Mouse (Mus musculus): ENCODE measurements around the gene Fam227b. TPM values are rescaled to one million over a fixed set of nuclear protein-coding genes. Genes with fewer than 3 reads are reported as not detected.

The Fam227b gene
- polyA plus RNA-seq, 1 experiment from 2014 or later = not detected

DNA sequence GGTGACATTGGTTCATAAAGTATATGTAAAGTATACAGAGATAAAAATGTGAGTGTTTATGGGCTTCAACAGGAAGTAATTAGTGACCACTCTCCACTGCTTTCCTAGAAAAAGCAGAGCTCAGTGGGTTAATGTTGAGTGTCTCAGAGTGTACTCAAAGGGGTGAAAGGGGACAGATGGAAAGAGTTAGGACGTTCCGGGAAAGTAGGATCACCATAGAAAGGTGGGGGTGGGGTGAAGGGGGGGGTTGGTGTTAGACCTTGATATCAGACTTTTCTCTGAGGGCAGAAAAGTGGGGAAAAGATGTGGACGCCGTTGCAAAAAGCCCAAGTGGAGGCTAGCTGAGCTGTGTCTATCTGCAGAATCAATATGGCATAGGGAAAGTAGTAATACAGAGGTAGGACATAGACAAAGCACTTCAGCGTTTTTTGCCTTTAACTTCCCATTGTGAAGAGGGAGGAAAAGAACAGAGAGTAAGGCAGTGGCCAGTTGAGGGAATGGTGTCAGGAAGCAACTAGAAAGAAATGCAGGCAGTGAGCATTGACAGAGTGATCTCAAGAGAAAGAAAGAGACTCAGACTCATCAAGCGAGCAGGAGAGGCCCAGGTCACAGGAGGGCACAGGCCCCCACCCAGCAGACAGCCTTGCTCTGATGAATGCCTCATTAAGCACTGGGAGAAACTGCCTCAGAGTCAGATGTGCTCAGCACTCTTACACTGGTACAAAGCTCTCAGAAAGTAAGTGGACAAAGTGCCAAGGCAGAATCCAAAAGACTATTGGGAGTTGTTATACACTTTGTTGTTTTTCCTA is 98.9 kb downstream of the Fam227b start:
- H3K27ac ChIP-seq = no peak overlapping the region
- no peaks in the 10 kb centered on the region for H3K36me3 ChIP-seq
- ATAC-seq (ENCODE audit: low FRiP score) = no peak
- H3K9ac ChIP-seq = no peak overlapping the region
- H3K4me3 ChIP-seq = no peak overlapping the region
- 23% methylated on average over 6 of the region's 6 CpGs for WGBS
- no peak overlapping the region for H3K4me2 ChIP-seq
- no peaks in the 10 kb centered on the region for H3K9me3 ChIP-seq
- H3K4me1 ChIP-seq (replicated peaks) = no peaks in the 10 kb centered on the region; the same call in 1 of the 2 replicates
- no peaks in the 10 kb centered on the region for H3K27me3 ChIP-seq

DNA sequence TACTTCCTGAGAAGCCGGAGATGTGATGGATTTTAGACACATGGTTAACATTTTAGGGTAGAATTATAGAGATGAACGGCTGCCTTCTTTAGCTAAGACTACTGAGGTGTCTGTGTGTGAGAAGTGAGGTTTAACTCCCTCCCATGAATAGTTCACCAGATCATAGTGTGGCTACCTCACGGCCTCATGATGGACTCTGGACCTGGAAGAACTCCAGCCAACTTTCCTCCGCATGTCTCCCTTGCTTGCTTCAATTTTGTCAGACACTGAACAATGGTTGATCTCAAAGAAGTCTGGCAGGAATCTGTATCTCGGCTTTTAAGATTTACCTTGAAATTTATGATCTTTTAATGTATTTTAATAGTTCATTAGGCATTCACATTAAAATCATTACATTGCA is 106.2 kb downstream of the Fam227b start:
- Histone ChIP-seq H3K27ac (no peak overlapping the region), H3K36me3 (no peaks in the 10 kb centered on the region), H3K27me3 (no peaks in the 10 kb centered on the region), H3K4me2 (no peak overlapping the region), H3K9ac (no peak overlapping the region), H3K4me3 (no peak overlapping the region), H3K9me3 (no peaks in the 10 kb centered on the region), H3K4me1 (replicated peaks) (0 out of 2 replicates have a peak, but pooled peaks cover 4% of the 10 kb centered on the region)
- no peak for ATAC-seq (ENCODE audit: low FRiP score)
- 95% methylated on average over 5 of the region's 5 CpGs for WGBS

DNA sequence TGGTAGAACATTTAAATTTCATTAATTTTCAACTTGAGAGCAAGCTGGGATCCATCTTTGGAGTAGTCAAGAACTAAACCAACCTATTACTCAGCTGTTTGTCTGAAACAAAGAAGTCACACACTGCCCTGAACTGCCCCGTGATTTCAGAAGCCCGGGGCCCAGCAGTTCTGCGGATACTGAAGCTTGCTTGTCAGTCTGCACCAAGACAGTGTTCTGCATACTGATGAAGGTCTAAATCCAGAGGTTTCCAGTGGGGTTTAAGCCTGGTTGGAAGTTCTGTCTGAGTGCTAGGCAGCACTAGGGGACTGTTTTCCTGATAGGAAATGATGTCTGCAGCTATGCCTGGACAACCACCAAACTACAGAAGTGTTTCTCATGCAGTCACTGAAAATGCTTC is 109.1 kb downstream of the Fam227b start:
- no peaks in the 10 kb centered on the region for H3K27me3 ChIP-seq
- no peak for ATAC-seq (ENCODE audit: low FRiP score)
- no peaks in the 10 kb centered on the region for H3K36me3 ChIP-seq
- WGBS = 34% methylated on average over 3 of the region's 3 CpGs
- no peak overlapping the region for H3K9ac ChIP-seq
- no peak overlapping the region for H3K4me3 ChIP-seq
- no peaks in the 10 kb centered on the region for H3K9me3 ChIP-seq
- 0 out of 2 replicates have a peak, but pooled peaks cover 4% of the 10 kb centered on the region for H3K4me1 ChIP-seq (replicated peaks)
- no peak overlapping the region for H3K27ac ChIP-seq
- no peak overlapping the region for H3K4me2 ChIP-seq

DNA sequence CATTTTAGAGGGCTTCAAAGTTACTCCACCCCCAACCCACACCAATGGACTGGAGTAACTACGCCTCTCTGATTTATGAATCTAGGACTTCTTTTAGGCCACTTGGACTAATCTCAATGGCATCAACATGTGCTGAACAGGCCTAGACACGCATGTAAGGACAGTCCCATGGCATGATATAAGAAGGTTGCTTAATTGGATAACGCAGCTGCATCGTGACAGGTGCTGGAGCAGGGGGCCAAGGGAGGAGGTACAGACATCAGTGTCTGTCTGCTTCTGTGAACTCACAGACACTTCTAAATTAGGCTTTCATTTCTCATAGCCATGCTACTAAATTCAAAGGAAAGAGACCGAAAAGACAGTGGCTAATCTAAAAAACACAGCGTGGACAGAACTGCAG is 110.6 kb downstream of the Fam227b start:
- no peaks in the 10 kb centered on the region for H3K27me3 ChIP-seq
- no peak overlapping the region for H3K9ac ChIP-seq
- H3K36me3 ChIP-seq = no peaks in the 10 kb centered on the region
- no peak for ATAC-seq (ENCODE audit: low FRiP score)
- H3K4me2 ChIP-seq = no peak overlapping the region
- H3K4me3 ChIP-seq = no peak overlapping the region
- H3K9me3 ChIP-seq = no peaks in the 10 kb centered on the region
- WGBS = 92% methylated on average over 6 of the region's 6 CpGs
- H3K4me1 ChIP-seq (replicated peaks) = 0 out of 2 replicates have a peak, but pooled peaks cover 4% of the 10 kb centered on the region
- no peak overlapping the region for H3K27ac ChIP-seq

DNA sequence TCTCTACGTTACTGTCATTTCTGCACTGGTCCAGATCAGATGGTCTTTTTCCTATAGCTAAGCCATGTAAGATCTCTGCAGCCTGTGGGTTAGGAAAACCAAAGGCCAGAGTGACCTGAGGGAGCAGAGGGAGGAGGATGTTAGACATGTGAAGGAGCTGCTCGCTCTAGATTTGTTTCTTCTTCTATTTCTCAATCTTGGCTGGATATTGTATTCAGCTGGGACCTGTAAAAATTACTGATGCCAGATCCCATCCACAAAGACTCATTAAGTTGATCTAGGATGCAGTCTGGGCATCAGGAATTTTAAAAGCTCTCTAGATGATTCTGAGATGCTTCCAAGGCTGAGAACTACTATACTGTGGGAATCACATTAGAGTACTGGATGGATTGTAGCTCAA is 111.2 kb downstream of the Fam227b start:
- no peak overlapping the region for H3K4me3 ChIP-seq
- ATAC-seq (ENCODE audit: low FRiP score) = no peak
- H3K4me2 ChIP-seq = no peak overlapping the region
- no peaks in the 10 kb centered on the region for H3K27me3 ChIP-seq
- 91% methylated on average over 2 of the region's 2 CpGs for WGBS
- 0 out of 2 replicates have a peak, but pooled peaks cover 4% of the 10 kb centered on the region for H3K4me1 ChIP-seq (replicated peaks)
- no peaks in the 10 kb centered on the region for H3K36me3 ChIP-seq
- no peaks in the 10 kb centered on the region for H3K9me3 ChIP-seq
- H3K9ac ChIP-seq = no peak overlapping the region
- H3K27ac ChIP-seq = no peak overlapping the region

DNA sequence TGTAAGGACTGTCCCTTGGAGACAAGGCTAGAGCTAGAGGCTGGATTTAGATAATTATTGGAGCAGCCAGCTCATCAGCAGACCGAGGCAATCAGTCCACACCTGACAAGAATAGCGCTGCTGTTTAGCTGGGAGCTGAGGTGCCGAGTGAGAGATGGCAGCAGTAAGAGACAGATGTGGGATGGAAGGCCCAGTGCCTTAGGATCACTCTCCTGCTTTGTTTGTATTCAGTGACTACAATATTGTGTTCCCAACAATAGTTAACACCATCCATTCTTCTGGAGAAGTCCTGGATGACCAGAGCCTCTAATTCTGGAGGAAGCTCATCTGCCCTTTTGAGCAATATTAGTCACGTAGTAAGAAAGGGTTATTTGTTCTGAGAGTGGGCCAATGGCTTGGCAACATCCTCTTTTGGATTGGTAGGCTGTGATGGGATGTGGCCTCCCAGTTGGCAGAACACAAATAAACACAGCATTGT is 112.4 kb downstream of the Fam227b start:
- no peaks in the 10 kb centered on the region for H3K36me3 ChIP-seq
- 69% methylated on average over 4 of the region's 4 CpGs for WGBS

DNA sequence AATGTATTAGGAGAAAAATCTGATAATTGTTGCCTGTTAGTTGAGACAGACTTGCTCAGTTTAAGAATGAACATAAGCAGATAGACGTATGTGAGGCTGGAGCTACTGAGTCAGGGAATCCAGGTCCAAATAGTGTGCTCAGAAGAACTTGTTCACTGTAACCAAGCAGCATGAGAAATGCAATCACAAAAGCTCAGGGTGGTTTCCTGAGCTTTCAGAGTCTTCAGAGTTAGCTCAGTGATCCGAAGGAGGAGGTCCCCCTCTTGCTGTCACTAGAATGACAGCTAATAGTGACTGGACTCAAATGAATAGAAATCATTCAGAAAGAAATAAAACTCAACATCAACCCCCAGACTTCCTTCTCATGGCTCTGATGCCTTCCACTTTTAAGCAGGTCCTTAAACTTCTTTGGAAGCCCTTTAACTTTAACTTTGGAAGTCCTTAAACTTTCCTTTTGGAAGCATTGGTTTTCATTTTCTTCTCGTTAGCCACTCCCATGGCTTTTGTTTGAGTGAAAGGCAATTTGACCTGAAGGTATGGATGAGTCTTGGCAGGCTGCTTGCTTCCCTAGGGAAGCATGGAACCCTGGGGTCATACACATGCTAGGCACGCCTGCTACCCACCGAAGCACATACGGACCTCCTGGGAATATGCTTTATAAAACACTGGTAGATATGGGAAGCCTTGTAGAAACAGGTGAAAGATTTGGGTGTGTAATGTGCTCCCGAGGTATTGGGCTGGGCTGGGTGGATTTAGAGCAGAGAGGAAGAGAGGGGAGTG is 113.4 kb downstream of the Fam227b start:
- no peaks in the 10 kb centered on the region for H3K9me3 ChIP-seq
- ATAC-seq (ENCODE audit: low FRiP score) = no peak

More for the DNA sequence above, 112.4 kb downstream of the Fam227b start:
- no peaks in the 10 kb centered on the region for H3K27me3 ChIP-seq
- H3K4me1 ChIP-seq (replicated peaks) = 0 out of 2 replicates have a peak, but pooled peaks cover 4% of the 10 kb centered on the region
- no peak overlapping the region for H3K27ac ChIP-seq
- ATAC-seq (ENCODE audit: low FRiP score) = no peak
- no peak overlapping the region for H3K4me3 ChIP-seq
- no peak overlapping the region for H3K9ac ChIP-seq
- no peak overlapping the region for H3K4me2 ChIP-seq
- H3K9me3 ChIP-seq = no peaks in the 10 kb centered on the region

DNA sequence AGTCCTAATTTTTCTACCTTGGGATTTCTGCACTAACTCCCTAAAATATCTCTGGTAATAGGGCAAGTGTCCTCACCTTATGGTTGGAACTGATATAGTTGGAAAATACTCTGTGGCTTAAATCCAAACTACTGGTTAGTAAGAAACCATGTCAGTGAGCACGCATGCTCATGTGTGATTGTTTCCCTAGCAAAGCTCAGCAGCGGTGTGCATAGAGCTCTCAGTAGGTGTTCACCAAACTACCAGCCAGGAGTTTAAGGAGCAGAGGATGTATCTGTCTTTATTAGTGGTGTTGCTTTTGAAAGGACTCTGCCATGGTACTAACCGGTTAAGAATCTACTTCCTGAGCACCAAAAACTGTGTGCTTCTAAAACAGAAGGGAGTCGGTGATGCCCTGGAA is 115.7 kb downstream of the Fam227b start:
- no peaks in the 10 kb centered on the region; the same call in 1 of the 2 replicates for H3K4me1 ChIP-seq (replicated peaks)
- H3K36me3 ChIP-seq = no peaks in the 10 kb centered on the region
- WGBS = 91% methylated on average over 4 of the region's 4 CpGs
- no peak overlapping the region for H3K4me3 ChIP-seq
- H3K27ac ChIP-seq = no peak overlapping the region
- no peaks in the 10 kb centered on the region for H3K27me3 ChIP-seq
- H3K9ac ChIP-seq = no peak overlapping the region
- H3K4me2 ChIP-seq = no peak overlapping the region
- no peaks in the 10 kb centered on the region for H3K9me3 ChIP-seq
- ATAC-seq (ENCODE audit: low FRiP score) = no peak

More for the DNA sequence above, 113.4 kb downstream of the Fam227b start:
- no peak overlapping the region for H3K9ac ChIP-seq
- H3K4me1 ChIP-seq (replicated peaks) = 0 out of 2 replicates have a peak, but pooled peaks cover 4% of the 10 kb centered on the region
- H3K4me2 ChIP-seq = no peak overlapping the region
- no peaks in the 10 kb centered on the region for H3K27me3 ChIP-seq
- WGBS = 64% methylated on average over 7 of the region's 7 CpGs
- no peaks in the 10 kb centered on the region for H3K36me3 ChIP-seq
- H3K27ac ChIP-seq = no peak overlapping the region
- H3K4me3 ChIP-seq = no peak overlapping the region

DNA sequence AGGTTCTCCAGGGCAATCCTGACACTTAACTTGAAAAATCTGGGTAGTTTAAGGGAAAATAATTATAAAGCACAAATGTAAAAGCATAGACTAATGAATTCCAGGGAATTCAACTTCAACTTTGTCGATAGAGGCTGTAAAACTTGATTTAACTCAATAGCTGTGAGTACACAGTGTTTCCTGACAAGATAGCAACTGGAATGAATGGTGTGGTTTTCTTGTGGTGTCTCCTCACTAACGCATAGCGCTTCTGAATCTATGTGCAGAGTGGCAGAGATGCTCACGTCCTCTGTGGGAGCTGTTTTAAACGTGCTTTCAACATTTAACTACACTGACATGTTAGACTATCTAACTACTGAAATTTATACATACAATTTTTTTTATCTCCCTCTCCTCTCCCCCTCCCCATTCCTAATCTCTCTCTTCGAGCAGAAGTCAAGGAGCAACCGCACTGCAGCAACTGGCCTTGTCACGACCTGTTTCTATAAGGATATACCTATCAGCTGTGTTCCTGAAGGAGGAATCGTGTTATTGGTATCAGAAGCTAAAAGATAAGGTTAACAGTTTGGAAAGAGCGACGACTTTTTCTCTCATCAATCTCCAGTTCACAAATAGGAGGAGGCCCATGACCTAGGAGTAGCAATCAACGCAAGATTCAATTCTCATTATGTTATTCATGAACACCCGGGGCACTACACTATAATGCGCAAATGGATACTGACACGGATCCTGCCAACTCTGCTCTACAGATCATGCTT is 116.6 kb downstream of the Fam227b start:
- H3K4me1 ChIP-seq (replicated peaks) = no peaks in the 10 kb centered on the region; the same call in 1 of the 2 replicates
- no peak overlapping the region for H3K4me2 ChIP-seq
- 82% methylated on average over 15 of the region's 15 CpGs for WGBS
- no peak overlapping the region for H3K4me3 ChIP-seq
- ATAC-seq (ENCODE audit: low FRiP score) = no peak
- no peak overlapping the region for H3K27ac ChIP-seq
- H3K36me3 ChIP-seq = no peaks in the 10 kb centered on the region
- H3K27me3 ChIP-seq = no peaks in the 10 kb centered on the region
- no peaks in the 10 kb centered on the region for H3K9me3 ChIP-seq
- no peak overlapping the region for H3K9ac ChIP-seq

DNA sequence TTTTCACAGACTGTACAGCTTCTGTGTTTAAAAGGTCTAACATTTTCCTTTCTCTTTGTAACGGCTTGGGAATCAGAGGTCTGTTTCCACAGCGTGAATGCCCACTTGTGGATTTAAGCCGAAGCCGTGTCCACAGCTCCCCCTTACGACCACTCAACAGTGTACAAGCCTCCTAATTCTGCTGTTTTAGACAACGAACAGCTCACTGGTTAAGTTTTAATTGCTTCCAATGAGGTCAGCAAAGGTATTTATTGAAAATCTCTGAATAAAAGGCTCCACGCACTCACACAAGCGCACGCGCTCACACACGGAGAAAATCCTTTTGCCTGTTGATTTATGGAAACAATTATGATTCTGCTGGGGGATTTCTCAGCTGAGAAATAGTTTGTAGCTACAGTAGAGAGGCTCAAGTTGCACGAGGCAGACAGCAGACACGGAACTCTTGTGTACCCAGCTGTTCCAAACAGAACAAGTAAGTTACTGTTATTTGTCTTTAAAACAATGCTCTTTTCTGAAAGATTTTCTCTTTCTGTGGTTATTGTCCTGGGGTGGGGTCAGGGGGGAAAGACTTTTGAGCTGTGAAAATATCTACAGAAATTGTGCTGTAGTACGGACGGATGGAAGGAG is 117.3 kb downstream of the Fam227b start, which contains the start of gene Fgf7:
Gene Fgf7 (plus strand): TSS at position 280 of the 627 bp plus-strand sequence.
- no peaks in the 10 kb centered on the region for H3K27me3 ChIP-seq
- H3K4me2 ChIP-seq = no peak within 1 kb of the TSS
- H3K9me3 ChIP-seq = no peaks in the 10 kb centered on the region
- no peaks in the 10 kb centered on the region for H3K36me3 ChIP-seq
- no peak within 1 kb of the TSS for H3K9ac ChIP-seq
- ATAC-seq (ENCODE audit: low FRiP score) = no peak
- H3K4me1 ChIP-seq (replicated peaks) = no peaks in the 10 kb centered on the region; the same call in 1 of the 2 replicates
- 69% methylated on average over 15 of the region's 15 CpGs for WGBS
- H3K27ac ChIP-seq = no peak within 1 kb of the TSS
- H3K4me3 ChIP-seq = no peak within 1 kb of the TSS

DNA sequence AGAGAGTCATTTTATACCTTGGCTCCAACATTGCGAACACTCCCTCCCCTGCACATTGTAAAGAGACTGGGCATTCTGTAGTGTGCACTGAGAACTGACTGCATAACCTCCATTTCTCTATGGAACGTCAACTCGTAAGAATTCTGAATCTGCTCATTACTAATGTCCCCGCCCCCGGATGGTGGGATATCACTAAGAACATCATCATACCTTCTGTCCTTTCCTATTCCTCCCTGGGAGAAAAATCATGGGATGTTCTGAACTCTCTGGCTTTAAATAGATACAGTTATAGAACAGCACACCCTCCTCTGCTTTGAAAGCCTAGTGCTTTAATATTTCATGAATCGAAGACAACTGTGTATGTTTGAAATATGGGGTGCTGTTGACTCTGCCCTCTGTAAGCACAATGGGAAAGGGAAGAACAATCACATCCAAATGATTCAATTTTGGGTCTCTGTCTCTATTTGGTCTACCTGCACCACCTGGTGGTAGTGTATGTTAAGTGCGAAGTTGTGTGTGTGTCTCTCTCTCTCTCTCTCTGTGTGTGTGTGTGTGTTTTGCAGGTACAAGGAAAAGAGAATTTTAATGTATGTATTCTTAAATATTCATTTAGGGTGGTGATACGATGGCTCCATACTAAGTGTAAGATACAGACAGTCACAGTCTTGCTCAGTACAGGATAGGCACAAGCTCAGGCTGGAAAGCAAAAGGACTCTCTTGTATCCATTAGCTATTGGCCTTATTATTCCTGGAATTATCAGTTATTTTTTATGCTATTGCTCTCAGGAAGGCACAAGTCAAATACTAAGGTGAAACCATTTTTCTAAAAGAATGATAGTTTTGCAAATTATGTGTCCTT is 118.5 kb downstream of the Fam227b start:
- WGBS = 83% methylated on average over 8 of the region's 8 CpGs
- H3K4me1 ChIP-seq (replicated peaks) = no peaks in the 10 kb centered on the region; the same call in 1 of the 2 replicates
- H3K9ac ChIP-seq = no peak overlapping the region
- H3K4me3 ChIP-seq = no peak overlapping the region
- no peak overlapping the region for H3K4me2 ChIP-seq
- peak; percentile 65; the same call in 1 of the 2 replicates for ATAC-seq (ENCODE audit: low FRiP score)
- no peak overlapping the region for H3K27ac ChIP-seq
- H3K36me3 ChIP-seq = no peaks in the 10 kb centered on the region
- no peaks in the 10 kb centered on the region for H3K27me3 ChIP-seq
- H3K9me3 ChIP-seq = no peaks in the 10 kb centered on the region
